Mouse (Mus musculus) brain, adult 10 weeks (tissue): ENCODE data around the gene Hist2h2ac. TPM values are rescaled to one million over a fixed set of nuclear protein-coding genes. Genes with fewer than 3 reads are reported as not detected.

Experiments used
- polyA plus RNA-seq: library from polyadenylated mRNA; stranded (reverse); fragments of 350-450 nt; fragmentation: Illumina TruSeq; extraction: RNeasy Lipid Tissue Mini Kit (QIAGEN cat#74804); gene quantifications from one replicate; pipeline ENCODE4 v1.2.3, GENCODE M21; 2015; ENCODE audit warnings: low read depth, low replicate concordance

The Hist2h2ac gene
- polyA plus RNA-seq, 1 experiment from 2014 or later, result not detected

Other genes starting within 250 kb of the Hist2h2ac start
- gene Plekho1, start 224.9 kb downstream of the Hist2h2ac start, polyA plus RNA-seq, result 74.5 TPM
- gene Vps45, start 162.4 kb downstream of the Hist2h2ac start, polyA plus RNA-seq, result 46.0 TPM
- gene Otud7b, start 116.4 kb downstream of the Hist2h2ac start, polyA plus RNA-seq, result 20.0 TPM
- gene Mtmr11, start 58.9 kb downstream of the Hist2h2ac start, polyA plus RNA-seq, result 10.8 TPM
- gene Sf3b4, start 48.5 kb downstream of the Hist2h2ac start, polyA plus RNA-seq, result 44.2 TPM
- gene Sv2a, start 39.7 kb downstream of the Hist2h2ac start, polyA plus RNA-seq, result 293 TPM
- 30.9 TPM for gene Bola1, start 1.2 kb downstream of the Hist2h2ac start, polyA plus RNA-seq
- not detected for gene Hist2h2ab, start 1.0 kb downstream of the Hist2h2ac start, polyA plus RNA-seq
- 7.2 TPM for gene Hist2h2be, start 239 bp upstream of the Hist2h2ac start, polyA plus RNA-seq
- gene Hist2h3c2, start 18.2 kb upstream of the Hist2h2ac start, polyA plus RNA-seq, result 5.3 TPM
- gene Hist2h2aa2, start 19.4 kb upstream of the Hist2h2ac start, polyA plus RNA-seq, result 79.4 TPM
- not detected for gene Hist2h2aa1, start 24.6 kb upstream of the Hist2h2ac start, polyA plus RNA-seq
- not detected for gene Hist2h3c1, start 25.8 kb upstream of the Hist2h2ac start, polyA plus RNA-seq
- gene Hist2h4, start 42.4 kb upstream of the Hist2h2ac start, polyA plus RNA-seq, result 1.3 TPM
- not detected for gene Hist2h3b, start 47.8 kb upstream of the Hist2h2ac start, polyA plus RNA-seq
- not detected for gene Hist2h2bb, start 48.9 kb upstream of the Hist2h2ac start, polyA plus RNA-seq
- 4.3 TPM for gene Fcgr1, start 73.1 kb upstream of the Hist2h2ac start, polyA plus RNA-seq
- not detected for gene BC107364, start 231.4 kb upstream of the Hist2h2ac start, polyA plus RNA-seq